13 mouse cellular contexts compared by ENCODE assay signal in genomic region chr15:79896080-79896725, GRCm38 (mm10). TPM values are rescaled to one million over a fixed set of nuclear protein-coding genes. Genes with fewer than 3 reads are reported as not detected.
DNase-seq lines count a peak whose midpoint lies in the region; ATAC-seq and TF ChIP-seq lines count a peak whose summit lies in the region.
"Had no signal": no experiment of that assay in that cellular context is flagged by ENCODE, and none has a peak within 500 bp of the region (broad histone marks: within the 10 kb centered on the region; RNA-seq: fewer than 3 reads in every experiment).

No protein-coding gene starts in this region.

- no peaks in the 10 kb centered on the region for H3K9me3 ChIP-seq in kidney, embryonic 15.5 days (replicated peaks)
- H3K9me3 ChIP-seq in stomach, embryonic 16.5 days (replicated peaks; ENCODE audit: control insufficient read depth, low read length), result no peaks in the 10 kb centered on the region
- H3K9me3 ChIP-seq: intestine, embryonic 15.5 days had no signal

- no peak overlapping the region for H3K9ac ChIP-seq in kidney, embryonic 15.5 days
- no peak overlapping the region for H3K9ac ChIP-seq in stomach, embryonic 16.5 days (ENCODE audit: low read length)
- H3K9ac ChIP-seq: intestine, embryonic 15.5 days had no signal

- ATAC-seq in kidney, embryonic 15.5 days (replicated peaks; ENCODE audit: low FRiP score), result no peak
- peak; percentile 22 for ATAC-seq in inflammation-experienced regulatory T-cells, adult 6 months
- ATAC-seq in stomach, embryonic 16.5 days (ENCODE audit: insufficient read depth, low FRiP score), result no peak
- ATAC-seq: intestine, embryonic 15.5 days had no signal

- DNase-seq in kidney, adult 8-10 months, result no peak
- no peak for DNase-seq in thymus, adult 2 months
- no peak for DNase-seq in thymus, adult 18-20 months
- DNase-seq in right cerebral cortex, adult 18-20 months, result no peak
- no peak for DNase-seq in layer of hippocampus, postnatal 25 days (ENCODE audit: extremely low spot score in 1 of 2, low spot score in 1 of 2)
- DNase-seq: adrenal gland, adult 2 months; heart, postnatal 4 days; retina, postnatal 1 day had no signal

- TF ChIP-seq CTCF in thymus, adult 2 months (IDR thresholded peaks at IDR 0.05; ENCODE audit: borderline replicate concordance, control insufficient read depth, extremely low read depth, insufficient read depth, low read length, poor library complexity), result no peak

- no peak overlapping the region for H3K4me3 ChIP-seq in kidney, embryonic 15.5 days (replicated peaks)
- no peak overlapping the region for H3K4me3 ChIP-seq in thymus, adult 2 months (ENCODE audit: control insufficient read depth, insufficient read depth, low read length)
- no peak overlapping the region for H3K4me3 ChIP-seq in stomach, embryonic 16.5 days (replicated peaks; ENCODE audit: low read length)
- H3K4me3 ChIP-seq: erythroblast, embryonic 14.5 days; intestine, embryonic 15.5 days had no signal

- 0 out of 2 replicates have a peak, but pooled peaks cover 3% of the 10 kb centered on the region for H3K36me3 ChIP-seq in kidney, embryonic 15.5 days
- H3K36me3 ChIP-seq in thymus, adult 2 months (ENCODE audit: control insufficient read depth, insufficient read depth, low read length), result peaks cover 41% of the 10 kb centered on the region
- H3K36me3 ChIP-seq in stomach, embryonic 16.5 days (ENCODE audit: control insufficient read depth, insufficient read depth, low read length), result no peaks in the 10 kb centered on the region
- H3K36me3 ChIP-seq: intestine, embryonic 15.5 days had no signal

- peaks cover 23% of the 10 kb centered on the region for H3K4me1 ChIP-seq in kidney, embryonic 15.5 days
- H3K4me1 ChIP-seq in thymus, adult 2 months (replicated peaks; ENCODE audit: control insufficient read depth, insufficient read depth, low read length), result peaks cover 48% of the 10 kb centered on the region
- H3K4me1 ChIP-seq in stomach, embryonic 16.5 days (ENCODE audit: control insufficient read depth, insufficient read depth, low read length), result peaks cover 8% of the 10 kb centered on the region

- H3K27me3 ChIP-seq in kidney, embryonic 15.5 days, result no peaks in the 10 kb centered on the region; the same call in 1 of the 2 replicates
- H3K27me3 ChIP-seq in thymus, adult 2 months (ENCODE audit: control insufficient read depth, insufficient read depth, low read length), result no peaks in the 10 kb centered on the region
- no peaks in the 10 kb centered on the region for H3K27me3 ChIP-seq in stomach, embryonic 16.5 days (ENCODE audit: control insufficient read depth, insufficient read depth, low read length)
- H3K27me3 ChIP-seq: intestine, embryonic 15.5 days had no signal

- no peak overlapping the region for H3K4me2 ChIP-seq in kidney, embryonic 15.5 days
- H3K4me2 ChIP-seq in stomach, embryonic 16.5 days (ENCODE audit: low read depth, low read length), result no peak overlapping the region
- H3K4me2 ChIP-seq: intestine, embryonic 15.5 days had no signal

- WGBS in kidney, embryonic 15.5 days, result 72% methylated on average over 9 of the region's 9 CpGs
- WGBS in thymus, adult 2 months, result 45% methylated on average over 9 of the region's 9 CpGs
- 65% methylated on average over 9 of the region's 9 CpGs for WGBS in stomach, embryonic 16.5 days

- peak overlapping the region; percentile 54; the same call in 1 of the 2 replicates for H3K27ac ChIP-seq in kidney, embryonic 15.5 days
- peak overlapping the region; percentile 76 for H3K27ac ChIP-seq in thymus, adult 2 months (ENCODE audit: control insufficient read depth, insufficient read depth, low read length)
- H3K27ac ChIP-seq in stomach, embryonic 16.5 days (ENCODE audit: low read length), result peak overlapping the region; percentile 12
- H3K27ac ChIP-seq: intestine, embryonic 15.5 days had no signal

- TF ChIP-seq POLR2A in thymus, adult 2 months (IDR thresholded peaks at IDR 0.05; ENCODE audit: control insufficient read depth, extremely low read depth, insufficient read depth, low read length, poor library complexity), result no peak

RNA-seq across cellular contexts. Expression of gene Apobec3, which starts 4.7 kb away (rescaled TPM):
- 29.3 and 31.0 TPM in 2 replicates for polyA plus RNA-seq in kidney, embryonic 15.5 days (2015; fragmentation: Nextera tagmentation; extraction: Ambion mirVana)
- 92.3 and 98.5 TPM in 2 replicates for polyA plus RNA-seq in thymus, adult 2 months (2012; rRNA removed)
- polyA plus RNA-seq in inflammation-experienced regulatory T-cells, adult 6 months (2017; shearing (Covaris generic)), result 100 to 1,000 TPM; 509 to 683 (median 543) TPM
- 31.5 and 31.9 TPM in 2 replicates for polyA plus RNA-seq in stomach, embryonic 16.5 days (2015; fragmentation: Nextera tagmentation; extraction: Ambion mirVana)
- 1 to 10 TPM; 3.7 to 5.0 TPM for total RNA-seq in layer of hippocampus, postnatal 25 days (2021)

Comparison
In these comparisons a context has a peak if more than half of its experiments do, and no peak if none do; other contexts are left out.
1. H3K27ac ChIP-seq: peak in every context shown above with its lines; median percentile 76 in thymus, adult 2 months; 54 in kidney, embryonic 15.5 days; 12 in stomach, embryonic 16.5 days.